Mouse (Mus musculus): Measurements from ENCODE around the gene Lyzl4. TPM values are rescaled to one million over a fixed set of nuclear protein-coding genes. Genes with fewer than 3 reads are reported as not detected.
A peak's percentile ranks its signal among the peaks of the same experiment; 100 is the strongest.

The Lyzl4 gene
- polyA plus RNA-seq, 1 experiment from 2014 or later, result not detected

DNA sequence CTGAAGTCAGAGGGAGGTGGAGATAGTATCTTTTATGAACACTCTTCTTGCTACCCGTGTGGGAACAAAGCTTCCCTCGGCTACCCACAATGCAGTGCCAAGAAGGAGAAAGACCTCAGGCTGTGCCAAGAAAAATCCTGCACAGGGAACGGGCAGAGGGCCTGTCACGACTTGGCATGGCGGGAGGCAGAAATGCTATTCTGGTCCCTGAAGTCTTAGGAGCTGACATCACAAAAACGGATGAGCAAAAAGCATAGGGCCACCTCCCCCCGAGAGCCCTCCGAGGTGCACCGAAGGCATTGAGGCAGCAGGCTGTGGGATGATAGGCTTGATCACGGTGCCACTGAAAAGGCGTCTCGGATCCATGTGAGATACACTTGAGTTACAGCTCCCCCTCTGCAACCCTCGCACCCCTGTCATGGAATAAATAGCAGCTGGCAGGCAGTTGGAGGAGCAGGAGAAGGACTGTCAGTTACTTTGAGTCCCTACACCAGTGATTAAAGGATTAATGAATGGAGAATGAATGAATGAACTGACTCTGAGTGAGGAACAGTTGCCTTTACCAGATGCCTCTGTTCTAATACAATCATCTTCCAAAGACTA, 48.8 kb downstream of the Lyzl4 start:
- Histone ChIP-seq H3K27ac (ENCODE audit: low read depth) (no peak overlapping the region), H3K4me2 (no peak overlapping the region), H3K36me3 (ENCODE audit: insufficient read depth) (no peaks in the 10 kb centered on the region), H3K27me3 (ENCODE audit: insufficient read depth, low read length) (no peaks in the 10 kb centered on the region), H3K4me3 (ENCODE audit: low read depth, low read length) (no peak overlapping the region), H3K9me3 (ENCODE audit: low read depth, low read length) (no peaks in the 10 kb centered on the region), H3K9ac (no peak overlapping the region), H3K4me1 (ENCODE audit: insufficient read depth) (no peaks in the 10 kb centered on the region; the same call in 1 of the 2 replicates)
- no peak for ATAC-seq (ENCODE audit: insufficient read depth)
- no peak for TF ChIP-seq CTCF (IDR thresholded peaks at IDR 0.05; ENCODE audit: low read depth)
- WGBS, result 63% methylated on average over 13 of the region's 13 CpGs
- no peak for DNase-seq

DNA sequence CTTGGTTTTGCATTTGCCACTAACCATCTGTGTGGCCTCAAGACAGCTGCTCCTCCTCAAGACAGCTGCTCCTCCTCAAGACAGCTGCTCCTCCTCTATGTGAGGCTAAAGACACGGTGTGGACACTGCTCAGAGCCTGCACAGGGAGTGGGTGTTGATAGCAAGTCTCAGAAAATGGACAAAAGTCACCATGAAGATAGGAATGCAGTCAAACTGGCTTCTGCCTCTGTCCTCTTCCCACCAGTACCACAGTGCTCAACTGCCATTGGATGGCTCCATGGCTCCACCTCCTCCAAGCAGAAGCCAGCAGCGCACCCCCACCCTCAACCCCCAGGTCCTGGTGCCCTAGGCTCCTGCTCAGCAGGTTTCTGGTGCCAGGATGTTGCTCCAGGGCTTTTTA, 52.4 kb downstream of the Lyzl4 start:
- Histone ChIP-seq H3K4me2 (no peak overlapping the region), H3K4me3 (ENCODE audit: low read depth, low read length) (no peak overlapping the region), H3K9ac (no peak overlapping the region), H3K27me3 (ENCODE audit: insufficient read depth, low read length) (no peaks in the 10 kb centered on the region), H3K4me1 (ENCODE audit: insufficient read depth) (no peaks in the 10 kb centered on the region; the same call in 1 of the 2 replicates), H3K9me3 (ENCODE audit: low read depth, low read length) (no peaks in the 10 kb centered on the region), H3K27ac (ENCODE audit: low read depth) (peak overlapping the region; percentile 73), H3K36me3 (ENCODE audit: insufficient read depth) (no peaks in the 10 kb centered on the region)
- DNase-seq, result peak; percentile 63
- WGBS, result 35% methylated on average over 2 of the region's 2 CpGs
- ATAC-seq (ENCODE audit: insufficient read depth), result peak; percentile 88
- TF ChIP-seq CTCF (IDR thresholded peaks at IDR 0.05; ENCODE audit: low read depth), result no peak

DNA sequence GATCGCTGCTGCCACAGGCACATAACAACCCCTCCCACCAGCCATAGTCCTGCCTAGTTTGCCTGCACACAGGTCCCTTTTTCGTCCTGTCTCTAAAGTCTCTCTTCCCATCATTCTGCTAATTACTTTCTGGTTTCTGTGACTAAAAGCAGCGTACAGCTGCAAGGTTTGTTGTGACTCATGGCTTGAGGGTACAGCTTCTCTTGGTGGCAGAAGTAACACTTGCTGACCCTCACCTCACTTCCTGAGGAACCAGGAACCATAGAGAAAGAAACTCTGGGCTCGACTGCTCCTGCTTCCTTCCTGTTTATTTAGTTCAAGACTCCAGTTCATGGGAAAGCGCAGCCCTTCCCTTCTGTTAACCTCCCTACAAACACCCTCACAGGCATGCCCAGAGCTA, 67.5 kb downstream of the Lyzl4 start:
- no peaks in the 10 kb centered on the region for H3K9me3 ChIP-seq (ENCODE audit: low read depth, low read length)
- no peak overlapping the region for H3K4me3 ChIP-seq (ENCODE audit: low read depth, low read length)
- ATAC-seq (ENCODE audit: insufficient read depth) (no peak), DNase-seq (no peak)
- H3K27ac ChIP-seq (ENCODE audit: low read depth), result no peak overlapping the region
- H3K4me1 ChIP-seq (ENCODE audit: insufficient read depth), result no peaks in the 10 kb centered on the region
- no peaks in the 10 kb centered on the region for H3K27me3 ChIP-seq (ENCODE audit: insufficient read depth, low read length)
- 48% methylated on average over 5 of the region's 5 CpGs for WGBS
- no peak for TF ChIP-seq CTCF (IDR thresholded peaks at IDR 0.05; ENCODE audit: low read depth)
- H3K36me3 ChIP-seq (ENCODE audit: insufficient read depth), result no peaks in the 10 kb centered on the region
- H3K4me2 ChIP-seq, result no peak overlapping the region
- H3K9ac ChIP-seq, result no peak overlapping the region

GRCm38 (mm10) chr9:121568451-121568850, 73.4 kb downstream of the Lyzl4 start:
- TF ChIP-seq CTCF (IDR thresholded peaks at IDR 0.05; ENCODE audit: low read depth), result no peak
- H3K9me3 ChIP-seq (ENCODE audit: low read depth, low read length), result no peaks in the 10 kb centered on the region
- no peaks in the 10 kb centered on the region for H3K27me3 ChIP-seq (ENCODE audit: insufficient read depth, low read length)
- no peak overlapping the region for H3K9ac ChIP-seq
- no peak overlapping the region for H3K27ac ChIP-seq (ENCODE audit: low read depth)
- DNase-seq (no peak), ATAC-seq (ENCODE audit: insufficient read depth) (no peak)
- no peak overlapping the region for H3K4me3 ChIP-seq (ENCODE audit: low read depth, low read length)
- WGBS, result 8% methylated on average over 1 of the region's 1 CpGs
- H3K4me1 ChIP-seq (ENCODE audit: insufficient read depth), result no peaks in the 10 kb centered on the region
- H3K4me2 ChIP-seq, result no peak overlapping the region
- no peaks in the 10 kb centered on the region for H3K36me3 ChIP-seq (ENCODE audit: insufficient read depth)

- H3K9ac ChIP-seq, result no peak overlapping the region
- no peaks in the 10 kb centered on the region for H3K9me3 ChIP-seq (ENCODE audit: low read depth, low read length)
- H3K4me1 ChIP-seq (ENCODE audit: insufficient read depth), result no peaks in the 10 kb centered on the region
- no peak for DNase-seq
- WGBS, result 68% methylated on average over 7 of the region's 7 CpGs
- H3K4me2 ChIP-seq, result no peak overlapping the region
- H3K27ac ChIP-seq (ENCODE audit: low read depth), result no peak overlapping the region
- no peaks in the 10 kb centered on the region for H3K36me3 ChIP-seq (ENCODE audit: insufficient read depth)
- no peak overlapping the region for H3K4me3 ChIP-seq (ENCODE audit: low read depth, low read length)
- no peaks in the 10 kb centered on the region for H3K27me3 ChIP-seq (ENCODE audit: insufficient read depth, low read length)
- TF ChIP-seq CTCF (IDR thresholded peaks at IDR 0.05; ENCODE audit: low read depth), result no peak
- no peak for ATAC-seq (ENCODE audit: insufficient read depth)
Measured at GRCm38 (mm10) chr9:121566387-121566786, 75.5 kb downstream of the Lyzl4 start.

DNA sequence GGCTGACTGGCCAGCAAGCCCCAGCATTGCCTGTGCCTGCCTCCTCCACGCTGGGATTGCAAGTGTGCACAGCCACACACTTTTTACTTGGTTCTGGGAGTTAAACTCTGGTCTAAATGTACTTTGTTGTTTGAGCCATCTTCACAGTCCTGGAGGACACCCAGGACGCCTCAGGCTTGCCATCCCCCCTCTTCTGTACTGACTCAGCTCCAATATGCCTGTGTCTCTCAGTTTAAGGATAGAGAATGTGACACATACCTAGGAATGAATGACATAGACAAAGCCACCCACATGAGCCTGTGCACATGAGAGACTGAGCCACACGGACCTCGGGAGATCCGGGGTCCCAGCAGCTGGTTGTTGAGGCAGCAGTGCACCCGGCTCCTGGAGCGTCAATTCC, 78.6 kb downstream of the Lyzl4 start:
- no peak for TF ChIP-seq CTCF (IDR thresholded peaks at IDR 0.05; ENCODE audit: low read depth)
- no peak for ATAC-seq (ENCODE audit: insufficient read depth)
- H3K4me1 ChIP-seq (ENCODE audit: insufficient read depth), result no peaks in the 10 kb centered on the region
- WGBS, result 68% methylated on average over 7 of the region's 7 CpGs
- H3K27ac ChIP-seq (ENCODE audit: low read depth), result no peak overlapping the region
- H3K36me3 ChIP-seq (ENCODE audit: insufficient read depth), result no peaks in the 10 kb centered on the region
- H3K4me2 ChIP-seq, result no peak overlapping the region
- H3K9ac ChIP-seq, result no peak overlapping the region
- no peak for DNase-seq
- no peaks in the 10 kb centered on the region for H3K27me3 ChIP-seq (ENCODE audit: insufficient read depth, low read length)
- H3K9me3 ChIP-seq (ENCODE audit: low read depth, low read length), result no peaks in the 10 kb centered on the region
- no peak overlapping the region for H3K4me3 ChIP-seq (ENCODE audit: low read depth, low read length)

DNA sequence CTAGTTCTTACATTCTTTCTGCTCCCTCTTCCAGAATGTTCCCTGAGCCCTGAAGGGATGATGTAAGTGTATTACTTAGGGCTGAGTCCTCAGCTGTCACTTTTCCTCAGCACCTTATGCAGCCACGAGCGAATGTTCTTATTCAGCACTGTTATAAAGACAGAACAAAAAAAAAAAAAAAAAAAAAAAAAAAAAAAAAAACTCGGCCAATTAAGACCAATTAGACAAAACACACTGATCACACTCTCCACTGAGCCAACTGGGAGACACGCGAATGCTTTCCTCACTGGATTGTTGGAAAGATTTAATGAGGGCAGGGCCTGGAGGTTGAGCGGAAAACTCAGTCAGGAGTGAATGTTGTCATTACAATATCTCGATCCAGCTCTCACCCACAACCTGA, 81.4 kb downstream of the Lyzl4 start:
- TF ChIP-seq CTCF (IDR thresholded peaks at IDR 0.05; ENCODE audit: low read depth), result no peak
- H3K9me3 ChIP-seq (ENCODE audit: low read depth, low read length), result no peaks in the 10 kb centered on the region
- H3K36me3 ChIP-seq (ENCODE audit: insufficient read depth), result no peaks in the 10 kb centered on the region
- ATAC-seq (ENCODE audit: insufficient read depth), result no peak
- no peaks in the 10 kb centered on the region for H3K4me1 ChIP-seq (ENCODE audit: insufficient read depth)
- H3K4me2 ChIP-seq, result no peak overlapping the region
- DNase-seq, result no peak
- no peak overlapping the region for H3K9ac ChIP-seq
- H3K27ac ChIP-seq (ENCODE audit: low read depth), result no peak overlapping the region
- H3K27me3 ChIP-seq (ENCODE audit: insufficient read depth, low read length), result no peaks in the 10 kb centered on the region
- H3K4me3 ChIP-seq (ENCODE audit: low read depth, low read length), result no peak overlapping the region
- 70% methylated on average over 7 of the region's 7 CpGs for WGBS
